Mouse (Mus musculus): ENCODE measurements around the gene Mfsd11. TPM values are rescaled to one million over a fixed set of nuclear protein-coding genes. Genes with fewer than 3 reads are reported as not detected.
A peak's percentile ranks its signal among the peaks of the same experiment; 100 is the strongest.

Gene Mfsd11
- polyA plus RNA-seq, 1 experiment from 2014 or later = 27.5 TPM

DNA sequence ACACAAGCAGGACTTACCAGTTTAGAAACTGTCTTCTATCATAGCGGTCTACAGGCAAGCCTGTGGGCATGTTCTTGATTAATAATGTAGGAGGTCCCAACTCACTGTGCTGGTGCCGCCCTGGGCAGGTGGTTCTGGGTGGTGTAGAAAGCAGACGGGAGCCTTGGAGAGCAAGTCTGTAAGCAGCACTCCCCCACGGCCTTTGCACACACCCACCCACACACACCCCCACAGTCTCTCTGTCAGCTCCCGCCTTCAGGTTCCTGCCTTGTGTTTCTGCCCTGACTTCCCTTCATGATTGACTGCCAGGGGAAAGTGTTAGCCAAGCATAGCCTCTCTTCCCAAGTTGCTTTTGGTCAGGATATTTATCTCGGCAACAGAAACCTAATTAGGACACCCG is 65.1 kb downstream of the Mfsd11 start:
- no peak overlapping the region for H3K4me3 ChIP-seq
- H3K9me3 ChIP-seq = no peaks in the 10 kb centered on the region
- H3K27ac ChIP-seq = no peak overlapping the region
- WGBS = 54% methylated on average over 7 of the region's 7 CpGs
- peaks cover 59% of the 10 kb centered on the region for H3K27me3 ChIP-seq (ENCODE audit: insufficient read depth, poor library complexity, severe bottlenecking)
- DNase-seq (ENCODE audit: low spot score) = no peak
- peaks cover 53% of the 10 kb centered on the region for H3K4me1 ChIP-seq (replicated peaks)
- no peaks in the 10 kb centered on the region for H3K36me3 ChIP-seq

DNA sequence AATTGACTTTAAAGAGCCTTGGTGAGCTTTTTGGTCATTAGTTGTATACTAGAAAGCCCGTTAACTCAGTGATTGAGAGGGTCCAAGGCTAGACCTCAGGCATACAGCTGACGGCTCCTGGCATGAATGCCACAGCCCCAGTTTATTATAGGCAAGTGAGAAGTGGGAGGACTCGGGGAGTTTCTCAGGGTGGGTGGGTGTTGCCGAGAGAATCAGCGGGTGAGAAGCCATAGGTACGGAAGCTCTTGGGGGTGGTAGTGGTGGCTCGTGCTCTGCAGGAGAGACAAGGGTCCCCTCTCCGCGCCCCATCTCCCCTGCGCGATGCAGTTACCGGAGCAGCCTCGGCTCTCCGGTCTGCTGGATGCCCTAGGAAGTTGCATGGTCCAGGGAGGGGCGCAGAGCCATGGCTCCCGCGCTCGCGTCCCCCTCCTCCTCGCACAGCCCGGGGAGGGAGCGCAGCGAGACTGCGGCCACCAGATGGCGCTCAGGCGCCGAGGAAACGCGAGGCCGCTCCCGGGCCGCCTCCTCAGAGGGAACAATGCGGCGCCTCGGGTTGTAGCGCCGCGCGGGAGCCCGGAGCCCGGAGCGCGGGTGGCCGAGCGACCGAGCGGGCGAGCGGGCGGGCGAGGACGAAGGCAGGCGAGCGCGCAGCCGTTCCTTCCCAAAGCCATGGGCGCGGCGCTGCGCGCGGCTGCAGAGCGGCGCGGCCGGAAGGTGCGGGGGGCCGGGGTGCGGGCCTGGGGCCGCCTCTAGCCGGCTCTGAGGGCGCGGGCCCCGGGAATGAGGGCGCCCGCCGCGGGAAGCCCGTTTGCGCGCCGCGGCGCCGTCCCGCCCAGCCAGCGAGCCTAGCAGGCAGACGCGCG is 66.3 kb downstream of the Mfsd11 start, which contains the start of gene Mgat5b:
TSS of gene Mgat5b (plus strand) at position 541 of the 863 bp plus-strand sequence.
- no peaks in the 10 kb centered on the region for H3K9me3 ChIP-seq
- H3K4me3 ChIP-seq = peak within 1 kb of the TSS; percentile 79
- H3K36me3 ChIP-seq = peaks cover 5% of the 10 kb centered on the region
- H3K4me1 ChIP-seq (replicated peaks) = peaks cover 60% of the 10 kb centered on the region
- DNase-seq (ENCODE audit: low spot score) = peak; percentile 89
- H3K27me3 ChIP-seq (ENCODE audit: insufficient read depth, poor library complexity, severe bottlenecking) = peaks cover 59% of the 10 kb centered on the region
- 1% methylated on average over 90 of the region's 90 CpGs for WGBS
- H3K27ac ChIP-seq = peak within 1 kb of the TSS; percentile 97

DNA sequence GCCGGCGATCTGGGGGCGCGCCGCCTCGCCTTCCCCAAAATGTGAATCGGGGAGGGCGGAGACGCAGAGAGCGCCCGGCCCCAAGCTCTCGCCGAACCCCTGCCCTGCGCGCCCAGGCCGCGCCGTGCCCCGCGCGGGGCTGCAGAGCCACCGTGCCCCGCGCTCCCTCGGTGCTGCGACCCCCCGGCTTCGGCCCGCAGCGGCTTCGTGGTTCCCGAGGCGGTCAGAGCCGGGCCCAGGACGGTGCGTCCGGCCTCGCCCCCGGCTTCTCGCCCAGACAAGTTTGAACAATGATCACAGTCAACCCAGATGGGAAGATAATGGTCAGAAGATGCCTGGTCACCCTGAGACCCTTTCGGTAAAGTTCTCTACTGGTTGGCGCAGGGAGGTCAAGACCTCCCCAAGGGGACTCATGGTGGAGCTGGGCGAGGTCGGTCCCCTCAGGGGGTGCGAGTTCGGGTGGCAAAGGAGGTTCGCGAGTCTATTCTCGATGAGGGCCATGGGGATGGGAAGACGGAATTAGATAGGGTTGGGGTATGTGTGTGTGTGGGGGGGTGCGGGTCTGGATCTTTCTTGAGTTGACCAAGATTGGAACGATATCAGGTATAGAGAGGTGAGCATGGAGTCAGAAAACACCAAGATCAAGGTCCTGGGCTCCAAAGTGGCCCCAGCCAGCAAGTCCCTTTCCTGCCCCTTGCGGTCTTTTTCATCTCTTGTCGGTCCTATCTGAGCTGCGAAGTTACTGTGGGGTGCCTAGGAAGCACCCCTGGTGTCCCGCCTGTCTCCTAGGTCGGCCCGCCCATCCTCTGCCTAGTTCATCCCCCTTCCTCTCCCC is 67.2 kb downstream of the Mfsd11 start:
- Histone ChIP-seq H3K4me3 (peak overlapping the region; percentile 79), H3K36me3 (peaks cover 13% of the 10 kb centered on the region), H3K27ac (peak overlapping the region; percentile 97), H3K4me1 (replicated peaks) (peaks cover 55% of the 10 kb centered on the region), H3K27me3 (ENCODE audit: insufficient read depth, poor library complexity, severe bottlenecking) (peaks cover 60% of the 10 kb centered on the region), H3K9me3 (no peaks in the 10 kb centered on the region)
- 2% methylated on average over 58 of the region's 58 CpGs for WGBS
- DNase-seq (ENCODE audit: low spot score) = peak; percentile 51

DNA sequence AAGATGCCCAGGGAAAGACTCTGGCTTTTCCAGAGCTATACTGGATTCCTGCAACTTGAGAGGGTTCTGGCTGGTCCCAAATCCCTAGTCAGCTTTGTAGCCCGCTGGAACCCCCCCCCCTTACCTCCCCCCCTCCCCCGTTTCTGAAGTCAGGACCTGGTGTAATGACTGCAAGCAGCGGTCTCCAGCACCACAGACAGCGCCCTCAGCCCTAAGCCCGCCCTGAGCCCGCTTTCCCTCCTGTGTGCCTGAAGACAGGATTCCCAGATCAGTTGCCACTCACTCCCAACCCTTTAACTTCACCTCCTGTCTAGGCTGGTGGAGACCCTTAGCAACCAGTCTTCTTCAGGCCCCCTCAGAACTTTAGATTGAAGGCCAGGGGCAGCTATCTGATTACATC is 68.5 kb downstream of the Mfsd11 start:
- H3K9me3 ChIP-seq = no peaks in the 10 kb centered on the region
- H3K27ac ChIP-seq = 0 out of 2 replicates have a peak overlapping the region, but pooled peaks have one; percentile 97
- peaks cover 27% of the 10 kb centered on the region for H3K36me3 ChIP-seq
- 3% methylated on average over 6 of the region's 6 CpGs for whole genome bisulfite sequencing
- peaks cover 56% of the 10 kb centered on the region for H3K4me1 ChIP-seq (replicated peaks)
- H3K4me3 ChIP-seq = peak overlapping the region; percentile 79
- peaks cover 56% of the 10 kb centered on the region for H3K27me3 ChIP-seq (ENCODE audit: insufficient read depth, poor library complexity, severe bottlenecking)
- DNase-seq (ENCODE audit: low spot score) = peak; percentile 50

DNA sequence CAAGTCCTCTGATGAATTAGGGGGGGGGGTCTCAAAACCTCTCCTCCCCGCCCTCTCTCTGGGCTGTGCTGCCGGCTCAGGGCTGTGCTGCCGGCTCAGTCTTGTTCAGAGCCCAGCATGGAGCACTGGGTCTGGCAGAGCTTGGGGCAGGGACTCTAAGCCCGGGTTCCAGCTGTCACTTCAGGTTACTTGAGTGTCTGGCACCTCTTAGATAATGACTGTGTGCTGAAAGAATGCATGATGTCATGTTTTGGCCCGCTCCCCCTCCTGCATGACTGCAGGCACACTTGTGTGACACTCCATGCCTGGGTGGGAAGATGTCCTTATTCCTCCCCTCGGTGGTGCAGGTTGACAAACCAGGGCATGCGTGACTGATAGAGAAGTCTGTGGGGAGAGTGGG is 69.8 kb downstream of the Mfsd11 start:
- WGBS = 52% methylated on average over 7 of the region's 7 CpGs
- no peak for DNase-seq (ENCODE audit: low spot score)
- H3K4me3 ChIP-seq = no peak overlapping the region
- peaks cover 44% of the 10 kb centered on the region for H3K27me3 ChIP-seq (ENCODE audit: insufficient read depth, poor library complexity, severe bottlenecking)
- no peaks in the 10 kb centered on the region for H3K9me3 ChIP-seq
- peaks cover 40% of the 10 kb centered on the region for H3K36me3 ChIP-seq
- peaks cover 66% of the 10 kb centered on the region for H3K4me1 ChIP-seq (replicated peaks)
- 0 out of 2 replicates have a peak overlapping the region, but pooled peaks have one; percentile 14 for H3K27ac ChIP-seq

Other genes with a start within 250 kb of the Mfsd11 start
- gene Rhbdf2, start 225.4 kb upstream of the Mfsd11 start, polyA plus RNA-seq (2016; fragmentation: Nextera tagmentation; extraction: Ambion mirVana) = 3.8 and 6.6 TPM in 2 replicates
- 0.47 and 1.2 TPM in 2 replicates for gene Prcd, start 198.9 kb upstream of the Mfsd11 start, polyA plus RNA-seq (2016; fragmentation: Nextera tagmentation; extraction: Ambion mirVana)
- gene Cygb, start 198.1 kb upstream of the Mfsd11 start, polyA plus RNA-seq (2016; fragmentation: Nextera tagmentation; extraction: Ambion mirVana) = 3.5 and 3.8 TPM in 2 replicates
- not detected in 2 replicates for gene St6galnac1, start 76.9 kb upstream of the Mfsd11 start, polyA plus RNA-seq (2016; fragmentation: Nextera tagmentation; extraction: Ambion mirVana)
- 30.6 and 71.7 TPM in 2 replicates for gene Mxra7, start 24.4 kb upstream of the Mfsd11 start, polyA plus RNA-seq (2016; fragmentation: Nextera tagmentation; extraction: Ambion mirVana)
- gene Mettl23, start 9.2 kb upstream of the Mfsd11 start, polyA plus RNA-seq (2016; fragmentation: Nextera tagmentation; extraction: Ambion mirVana) = 61.4 and 62.3 TPM in 2 replicates
- gene Jmjd6, start 9.0 kb upstream of the Mfsd11 start, polyA plus RNA-seq (2016; fragmentation: Nextera tagmentation; extraction: Ambion mirVana) = 93.4 and 96.9 TPM in 2 replicates
- 818 and 839 TPM in 2 replicates for gene Srsf2, start 654 bp downstream of the Mfsd11 start, polyA plus RNA-seq (2016; fragmentation: Nextera tagmentation; extraction: Ambion mirVana)
- 6.3 and 12.8 TPM in 2 replicates for gene Mgat5b, start 66.4 kb downstream of the Mfsd11 start, polyA plus RNA-seq (2016; fragmentation: Nextera tagmentation; extraction: Ambion mirVana)